Mouse (Mus musculus) CH12.LX (cell line): ENCODE measurements around the gene Ttc21b. TPM values are rescaled to one million over a fixed set of nuclear protein-coding genes. Genes with fewer than 3 reads are reported as not detected.

Source experiments
- DNase-seq: peaks from one replicate; pipeline ENCODE4 v3.0.0-alpha.2; 2013; ENCODE audit errors: extremely low read depth
- H3K27ac ChIP-seq: 2 replicates; pipeline ENCODE4 v1.5.1; 2012; ENCODE audit warnings: low read depth, mild to moderate bottlenecking, control low read depth, moderate library complexity; ENCODE audit not compliant: insufficient read depth
- H3K27me3 ChIP-seq: replicated peaks from 2 replicates; pipeline ENCODE3; 2012; ENCODE audit warnings: inconsistent platforms
- H3K36me3 ChIP-seq, 2 experiments: replicated peaks in 1 of 2; 2 replicates each; pipeline versions ENCODE3 to v1.6.1; 2012; ENCODE audit warnings: inconsistent platforms in 1 of 2, low read length in 1 of 2, mild to moderate bottlenecking in 1 of 2, mixed read lengths in 1 of 2, moderate library complexity in 1 of 2; ENCODE audit not compliant: control insufficient read depth in 1 of 2, insufficient read depth in 1 of 2
- H3K4me1 ChIP-seq, 2 experiments: 2 replicates each; pipeline ENCODE4 v1.6.1; 2012; ENCODE audit warnings: inconsistent platforms in 1 of 2, moderate library complexity in 1 of 2; ENCODE audit not compliant: insufficient read depth in 2 of 2, control insufficient read depth in 1 of 2
- H3K4me2 ChIP-seq: 2 replicates; pipeline ENCODE4 v1.6.1; 2012; ENCODE audit warnings: low read depth, mild to moderate bottlenecking, control low read depth; ENCODE audit not compliant: poor library complexity, insufficient read depth, severe bottlenecking
- H3K4me3 ChIP-seq, 3 experiments: fragments of 150-350 bp in 1 of 3; sonication (generic) in 1 of 3; replicated peaks in 1 of 3; 2 replicates each; pipeline versions ENCODE3 to v1.5.1; 2011 to 2012; ENCODE audit warnings: low read depth in 2 of 3, low read length in 2 of 3, mild to moderate bottlenecking in 2 of 3, moderate library complexity in 2 of 3, control low read depth in 1 of 3, improper control_type of control experiment in 1 of 3, inconsistent platforms in 1 of 3, mixed read lengths in 1 of 3; ENCODE audit not compliant: poor library complexity in 1 of 3
- H3K79me2 ChIP-seq: replicated peaks from 2 replicates; pipeline ENCODE4 v1.6.1; 2012; ENCODE audit warnings: mild to moderate bottlenecking, moderate library complexity; ENCODE audit not compliant: control insufficient read depth, poor library complexity, insufficient read depth, severe bottlenecking; ENCODE audit errors: extremely low read depth
- H3K9ac ChIP-seq: 2 replicates; pipeline ENCODE4 v1.6.1; 2012; ENCODE audit warnings: low read depth, mild to moderate bottlenecking, control low read depth, moderate library complexity; ENCODE audit not compliant: insufficient read depth
- H3K9me3 ChIP-seq: replicated peaks from 2 replicates; pipeline ENCODE3; 2012; ENCODE audit warnings: low read length, inconsistent platforms, mixed read lengths
- CHD1 ChIP-seq: IDR thresholded peaks from 2 replicates; pipeline ENCODE4 v1.6.1; 2012; ENCODE audit warnings: low read depth, low read length, improper control_type of control experiment, inconsistent platforms
- CTCF ChIP-seq, 2 experiments: IDR thresholded peaks in 1 of 2; conservative IDR thresholded peaks in 1 of 2; 2 replicates each; pipeline ENCODE4 v1.5.1; 2011 to 2012; ENCODE audit warnings: low read depth in 2 of 2, low read length in 2 of 2, improper control_type of control experiment in 1 of 2, inconsistent platforms in 1 of 2, mild to moderate bottlenecking in 1 of 2, moderate library complexity in 1 of 2
- EP300 ChIP-seq: IDR thresholded peaks from 2 replicates; pipeline ENCODE4 v1.6.1; 2011; ENCODE audit warnings: low read length, improper control_type of control experiment
- ETS1 ChIP-seq: conservative IDR thresholded peaks from 2 replicates; pipeline ENCODE4 v1.6.1; 2012; ENCODE audit warnings: low read depth, mild to moderate bottlenecking, inconsistent platforms, low read length, improper control_type of control experiment, moderate library complexity
- GABPA ChIP-seq: IDR thresholded peaks from 2 replicates; pipeline ENCODE4 v1.6.1; 2012; ENCODE audit warnings: low read depth, low read length, improper control_type of control experiment, inconsistent platforms; ENCODE audit not compliant: insufficient replicate concordance
- HCFC1 ChIP-seq: IDR thresholded peaks from 2 replicates; pipeline ENCODE4 v1.6.1; 2012; ENCODE audit warnings: low read depth, mild to moderate bottlenecking, inconsistent platforms, low read length, improper control_type of control experiment
- IRF4 ChIP-seq: IDR thresholded peaks from 2 replicates; pipeline ENCODE4 v1.6.1; 2014; ENCODE audit warnings: low read depth, mild to moderate bottlenecking, inconsistent platforms, low read length, improper control_type of control experiment
- JUND ChIP-seq: conservative IDR thresholded peaks from 2 replicates; pipeline ENCODE4 v1.6.1; 2011; ENCODE audit warnings: low read depth, low read length, improper control_type of control experiment
- MAZ ChIP-seq: IDR thresholded peaks from 2 replicates; pipeline ENCODE4 v1.6.1; 2012; ENCODE audit warnings: low read depth, mild to moderate bottlenecking, inconsistent platforms, low read length, improper control_type of control experiment, moderate library complexity
- MXI1 ChIP-seq: IDR thresholded peaks from 2 replicates; pipeline ENCODE4 v1.6.1; 2011; ENCODE audit warnings: mild to moderate bottlenecking, low read depth, low read length, improper control_type of control experiment
- MYC ChIP-seq: IDR thresholded peaks from 2 replicates; pipeline ENCODE4 v1.6.1; 2011; ENCODE audit warnings: low read depth, mild to moderate bottlenecking, improper control_type of control experiment, low read length
- POLR2A ChIP-seq: IDR thresholded peaks from 2 replicates; pipeline ENCODE4 v1.6.1; 2011; ENCODE audit warnings: low read depth, mild to moderate bottlenecking, improper control_type of control experiment, low read length
- RAD21 ChIP-seq: IDR thresholded peaks from 2 replicates; pipeline ENCODE4 v1.6.1; 2011; ENCODE audit warnings: low read depth, mild to moderate bottlenecking, low read length, improper control_type of control experiment, moderate library complexity
- RCOR1 ChIP-seq: conservative IDR thresholded peaks from 2 replicates; pipeline ENCODE4 v1.6.1; 2012; ENCODE audit warnings: low read depth, mild to moderate bottlenecking, inconsistent platforms, low read length, improper control_type of control experiment
- SMC3 ChIP-seq: IDR thresholded peaks from 2 replicates; pipeline ENCODE4 v1.6.1; 2011; ENCODE audit warnings: low read depth, low read length, improper control_type of control experiment
- TCF12 ChIP-seq: IDR thresholded peaks from 2 replicates; pipeline ENCODE4 v1.6.1; 2014; ENCODE audit warnings: low read depth, mild to moderate bottlenecking, inconsistent platforms, low read length, improper control_type of control experiment
- UBTF ChIP-seq: IDR thresholded peaks from 2 replicates; pipeline ENCODE4 v1.6.1; 2012; ENCODE audit warnings: low read depth, mild to moderate bottlenecking, inconsistent platforms, low read length, improper control_type of control experiment, moderate library complexity
- USF2 ChIP-seq: conservative IDR thresholded peaks from 2 replicates; pipeline ENCODE4 v1.6.1; 2011; ENCODE audit warnings: low read depth, low read length, improper control_type of control experiment
- ZKSCAN1 ChIP-seq: IDR thresholded peaks from 2 replicates; pipeline ENCODE4 v1.6.1; 2012; ENCODE audit warnings: low read depth, inconsistent platforms, low read length, improper control_type of control experiment, borderline replicate concordance
- dilution Hi-C: fragments of 300-500 bp; cut with MboI; formaldehyde crosslinking; loops from 2 replicates; pipeline ENCODE4 v1.14.3; 2020; ENCODE audit warnings: low sequenced_read_pairs; ENCODE audit not compliant: extremely low pct_unique_long_range_greater_than_20kb, extremely low pct_ligation_motif_present
- in situ Hi-C: fragments of 300-500 bp; cut with MboI; formaldehyde crosslinking; loops from 3 replicates; pipeline ENCODE4 v1.14.3; 2019; ENCODE audit warnings: low sequenced_read_pairs, low pct_ligation_motif_present, low pct_unique_long_range_greater_than_20kb, mixed read lengths
- polyA plus RNA-seq: library from polyadenylated mRNA; unstranded; fragments of >175 nt; gene quantifications from 2 replicates; pipeline ENCODE4 v1.2.1, GENCODE M21; 2012; ENCODE audit warnings: low read depth; ENCODE audit not compliant: insufficient read length
- total RNA-seq, 2 experiments: library from RNA; depleted of rRNA; stranded (reverse); fragments of 300-350 nt in 1 of 2; fragments of >200 nt in 1 of 2; gene quantifications; 2 replicates each; pipeline ENCODE4 v1.2.3; 2012 to 2014

The Ttc21b gene
- total and polyA plus RNA-seq, 3 experiments: not detected

DNA sequence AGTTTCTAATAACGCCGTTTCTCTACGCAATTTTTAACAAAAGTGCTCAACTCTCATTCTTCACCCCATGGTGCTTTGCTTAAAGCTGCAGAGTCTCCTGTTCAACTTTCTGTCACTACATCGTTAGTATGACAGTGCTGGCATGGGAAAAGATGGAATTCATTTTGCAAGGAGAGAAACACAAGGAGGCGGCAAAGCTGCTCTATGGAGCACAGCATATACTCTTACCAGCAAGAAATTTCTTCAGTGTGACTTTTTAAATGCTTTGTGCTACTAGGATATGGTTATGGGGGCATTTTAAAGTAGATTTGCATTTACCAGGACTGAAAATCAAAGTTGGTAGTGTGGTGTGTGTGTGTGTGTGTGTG is 77.6 kb downstream of the Ttc21b start:
- no peak overlapping the region for H3K27ac ChIP-seq
- in situ Hi-C loops (no loop called here), dilution Hi-C loops (no loop called here)
- no peak overlapping the region for H3K4me2 ChIP-seq
- H3K36me3 ChIP-seq: no peaks in the 10 kb centered on the region
- no peak overlapping the region for H3K4me3 ChIP-seq
- DNase-seq: no peak
- peaks cover 16% of the 10 kb centered on the region for H3K9me3 ChIP-seq
- no peaks in the 10 kb centered on the region for H3K27me3 ChIP-seq
- no peak overlapping the region for H3K9ac ChIP-seq
- H3K79me2 ChIP-seq: no peaks in the 10 kb centered on the region
- no peaks in the 10 kb centered on the region for H3K4me1 ChIP-seq
- TF ChIP-seq SMC3: no peak
- no peak for TF ChIP-seq EP300
- no peak for TF ChIP-seq UBTF
- no peak for TF ChIP-seq MYC
- TF ChIP-seq TCF12: no peak
- TF ChIP-seq ETS1: no peak
- no peak for TF ChIP-seq POLR2A
- no peak for TF ChIP-seq MAZ
- TF ChIP-seq RAD21: no peak
- TF ChIP-seq CHD1: no peak
- TF ChIP-seq MXI1: no peak
- no peak for TF ChIP-seq USF2
- TF ChIP-seq ZKSCAN1: no peak
- TF ChIP-seq IRF4: no peak
- TF ChIP-seq GABPA: no peak
- TF ChIP-seq, all 38 proteins: peak for 0

GRCm38 (mm10) chr2:66177886-66178847 is 78.2 kb downstream of the Ttc21b start:
- dilution Hi-C loops: no loop called here
- Histone ChIP-seq H3K27ac (no peak overlapping the region), H3K9ac (no peak overlapping the region), H3K4me2 (no peak overlapping the region), H3K36me3 (no peaks in the 10 kb centered on the region), H3K4me1 (no peaks in the 10 kb centered on the region), H3K4me3 (no peak overlapping the region), H3K9me3 (peaks cover 16% of the 10 kb centered on the region), H3K27me3 (no peaks in the 10 kb centered on the region), H3K79me2 (no peaks in the 10 kb centered on the region)
- no peak for TF ChIP-seq MYC
- TF ChIP-seq CTCF (conservative IDR thresholded peaks at IDR 0.05 in 1 of 2, IDR thresholded peaks at IDR 0.05 in 1 of 2; ENCODE audit: low read depth in 2 of 2, low read length in 2 of 2): no peak
- no peak for TF ChIP-seq JUND
- no peak for TF ChIP-seq UBTF
- no peak for TF ChIP-seq RCOR1
- no peak for TF ChIP-seq HCFC1
- TF ChIP-seq EP300: no peak
- TF ChIP-seq IRF4: no peak
- no peak for TF ChIP-seq ZKSCAN1
- no peak for TF ChIP-seq SMC3
- no peak for DNase-seq
- in situ Hi-C loops: no loop called here
